Mouse (Mus musculus): ENCODE measurements around the gene Ccm2l.

Gene Ccm2l

GRCm38 (mm10) chr2:153090551-153091165 lies 24.9 kb downstream of the Ccm2l start:
- DNase-seq (ENCODE audit: low spot score), result no peak

GRCm38 (mm10) chr2:153107046-153107766 lies 41.5 kb downstream of the Ccm2l start:
- no peak for DNase-seq (ENCODE audit: low spot score)

- no peak for DNase-seq (ENCODE audit: low spot score)
These were observed 42.0 kb downstream of the Ccm2l start for GRCm38 (mm10) chr2:153107802-153108201.

DNA sequence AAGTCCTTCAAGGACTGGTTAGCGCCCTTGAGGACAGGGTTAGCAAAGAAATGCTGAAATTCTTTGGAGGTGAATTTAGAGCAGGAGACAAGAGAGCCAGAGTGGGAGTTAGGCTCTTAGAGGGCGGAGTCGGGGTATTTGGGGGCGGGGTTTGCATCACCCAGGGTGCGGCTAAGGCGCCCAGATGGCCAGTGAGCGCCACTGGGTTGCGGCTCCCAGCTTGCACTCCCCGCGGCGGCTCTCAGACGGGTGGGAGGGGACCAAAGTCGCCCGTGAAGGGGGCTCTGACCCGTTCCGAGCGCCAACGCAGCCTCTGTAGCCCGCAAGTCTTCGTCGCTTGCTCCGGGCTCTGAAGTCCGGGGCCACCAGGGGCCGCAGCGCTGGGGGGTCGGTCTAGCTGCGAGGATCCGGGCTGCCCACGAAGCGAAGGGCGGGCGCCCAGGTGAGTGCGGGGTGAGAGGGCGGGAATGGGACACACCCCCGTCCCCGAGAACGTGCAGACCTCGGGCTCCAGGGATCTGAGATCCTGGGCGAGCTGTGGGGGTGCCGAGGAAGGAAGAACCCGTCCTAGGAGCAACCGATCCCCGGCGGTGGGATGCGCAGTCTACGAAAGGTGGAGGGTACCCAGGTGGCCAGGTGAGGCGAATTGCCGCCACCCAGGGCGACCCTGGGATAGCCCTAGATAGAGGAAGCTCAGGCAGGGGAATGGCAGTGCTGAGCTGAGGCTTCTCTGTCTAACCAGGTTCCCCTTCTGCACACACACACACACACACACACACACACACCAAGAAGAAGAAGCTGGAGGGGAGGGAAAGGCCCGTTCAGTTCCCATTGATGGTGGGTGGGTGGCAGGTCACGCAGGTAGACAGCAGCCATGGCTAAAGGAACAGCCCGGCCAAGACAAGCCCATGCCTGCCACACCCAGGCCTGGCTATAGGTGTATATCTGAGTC lies 42.8 kb downstream of the Ccm2l start, which contains the start of gene Hck:
Gene Hck (plus strand): TSS at position 156 of the 952 bp plus-strand sequence.
- DNase-seq (ENCODE audit: low spot score), result no peak

GRCm38 (mm10) chr2:153109596-153109995 lies 43.8 kb downstream of the Ccm2l start:
- DNase-seq (ENCODE audit: low spot score), result no peak

DNA sequence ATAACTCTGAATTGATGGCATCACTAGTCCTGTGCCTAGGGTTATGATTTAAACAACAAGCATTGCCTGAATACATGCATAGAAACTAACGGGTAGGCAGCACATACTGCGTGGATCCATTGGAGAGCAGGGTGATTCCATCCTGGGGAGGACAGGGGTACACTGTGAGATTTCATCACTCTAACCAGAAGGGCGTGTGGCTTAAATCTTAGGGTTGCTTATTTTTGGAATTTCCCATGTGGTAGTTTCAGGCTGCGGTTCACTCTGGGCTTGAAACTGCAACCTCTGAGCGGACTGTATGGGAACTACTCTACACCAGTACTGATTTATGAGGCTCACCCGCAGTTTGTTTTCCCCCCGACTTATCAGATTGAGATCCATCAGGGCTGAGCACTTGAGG lies 45.5 kb downstream of the Ccm2l start:
- DNase-seq (ENCODE audit: low spot score), result no peak

DNA sequence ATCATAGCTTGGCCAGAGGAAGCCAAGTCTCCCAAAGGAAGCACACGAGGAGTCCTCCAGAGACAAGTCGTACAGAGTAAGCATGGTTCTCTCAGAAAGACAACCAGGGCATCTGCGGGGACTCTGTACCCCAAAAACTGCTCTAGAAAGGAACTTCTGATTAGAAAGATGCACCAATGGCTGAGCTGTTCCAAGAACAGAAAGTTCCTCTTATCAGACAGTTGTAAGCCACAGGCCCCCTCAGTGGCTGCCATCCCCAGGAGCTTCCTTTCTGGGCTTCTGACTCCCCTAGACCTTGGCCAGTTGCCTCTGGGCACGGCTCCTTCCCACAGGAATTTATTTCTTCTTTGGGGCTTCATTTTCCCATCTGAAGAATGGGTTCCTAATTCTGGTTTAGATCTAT lies 49.9 kb downstream of the Ccm2l start:
- DNase-seq (ENCODE audit: low spot score), result no peak

GRCm38 (mm10) chr2:153117051-153117486 lies 51.3 kb downstream of the Ccm2l start:
- no peak for DNase-seq (ENCODE audit: low spot score)

DNA sequence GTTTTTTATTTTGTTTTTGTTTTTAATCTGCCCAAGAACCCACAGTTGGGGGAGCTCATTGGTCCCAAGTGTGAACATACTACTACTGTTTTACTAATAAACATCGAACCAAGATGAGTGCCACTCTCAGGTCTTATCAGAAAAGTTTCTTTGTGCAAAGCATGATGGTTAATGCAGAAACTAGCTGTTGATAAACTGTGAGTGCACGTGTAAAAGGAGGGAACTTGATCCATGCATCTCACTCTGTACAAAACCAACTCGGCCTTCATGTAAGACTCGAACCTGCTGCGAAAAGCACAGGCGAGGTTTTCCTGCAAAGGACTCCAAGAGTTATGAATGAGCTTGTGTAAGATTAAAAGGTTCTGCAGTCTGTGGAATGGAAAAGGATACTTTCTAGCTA lies 53.7 kb downstream of the Ccm2l start:
- no peak for DNase-seq (ENCODE audit: low spot score)

DNA sequence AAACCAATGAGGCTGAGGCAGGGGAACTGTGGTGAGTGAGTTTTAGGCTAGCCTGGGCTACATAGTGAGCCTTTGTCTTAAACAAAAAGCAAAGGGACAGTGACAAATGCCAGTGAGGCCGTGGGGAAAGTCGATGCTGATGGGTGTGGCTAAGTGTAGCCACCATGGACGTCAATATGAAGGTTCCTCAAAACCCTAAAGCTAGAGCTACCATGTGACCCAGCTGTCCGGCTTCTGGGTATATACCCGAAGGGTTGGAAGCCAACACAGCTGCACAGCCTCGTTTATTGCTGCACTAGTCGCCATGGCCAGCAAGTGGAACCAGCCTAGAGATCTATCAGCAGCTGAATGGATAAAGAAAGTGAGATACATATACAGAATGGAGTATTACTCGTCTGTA lies 54.4 kb downstream of the Ccm2l start:
- DNase-seq (ENCODE audit: low spot score), result no peak

- DNase-seq (ENCODE audit: low spot score), result no peak
These were observed 56.3 kb downstream of the Ccm2l start for GRCm38 (mm10) chr2:153121821-153122615.

- DNase-seq (ENCODE audit: low spot score), result no peak
These were observed 56.9 kb downstream of the Ccm2l start for GRCm38 (mm10) chr2:153122701-153123100.

DNA sequence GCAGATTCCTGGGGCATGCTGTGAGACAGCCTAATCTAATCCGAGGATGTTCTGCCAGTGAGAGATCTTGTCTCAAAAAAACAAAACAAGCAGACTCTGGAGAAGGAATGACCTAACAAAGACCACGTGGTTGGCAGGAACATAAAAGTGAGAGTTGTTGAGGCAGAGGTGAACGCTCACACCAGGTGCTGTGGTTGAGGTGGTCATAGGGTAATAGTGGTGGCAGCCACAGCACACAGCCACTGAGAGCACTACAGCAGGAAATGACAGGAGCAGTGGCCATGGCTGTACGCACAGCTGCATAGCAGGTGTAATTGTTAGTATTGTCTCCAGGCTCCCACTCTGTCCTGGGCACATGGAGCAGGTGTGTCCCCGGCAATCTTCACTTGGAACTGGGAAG lies 60.1 kb downstream of the Ccm2l start:
- no peak for DNase-seq (ENCODE audit: low spot score)

DNA sequence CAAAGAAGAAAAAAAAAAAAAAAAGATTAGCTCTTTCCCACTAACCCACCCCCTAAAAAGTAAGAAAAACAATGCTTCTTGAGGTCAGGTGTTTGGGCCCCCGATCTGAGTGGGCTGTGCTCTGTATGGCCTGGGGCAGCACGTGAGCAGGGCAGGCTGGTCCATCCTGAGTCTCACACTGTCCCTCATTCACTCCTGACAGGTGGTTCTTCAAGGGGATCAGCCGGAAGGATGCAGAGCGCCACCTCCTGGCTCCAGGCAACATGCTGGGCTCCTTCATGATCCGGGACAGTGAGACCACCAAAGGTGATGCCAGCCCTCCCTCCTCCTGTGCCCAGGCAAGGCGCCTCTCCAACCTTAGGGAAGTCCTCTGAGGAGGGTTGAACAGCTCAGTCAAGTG lies 65.3 kb downstream of the Ccm2l start:
- DNase-seq (ENCODE audit: low spot score), result no peak

Measured in yolk sac, embryonic 10.5 days (tissue).